Mouse (Mus musculus): Measurements from ENCODE around the gene Vmn1r126.
"Not testable (repeated sequence)": the region's sequence is repeated elsewhere in the genome, so short reads cannot be mapped to it uniquely, and the experiment has no call there.

- not testable (repeated sequence) for TF ChIP-seq CTCF (IDR thresholded peaks at IDR 0.05; ENCODE audit: low read depth); EP300 (optimal IDR thresholded peaks at IDR 0.05)
Measured at GRCm38 (mm10) chr7:21271879-21272278, 29.4 kb downstream of the Vmn1r126 start, which contains the start of gene Vmn1r125.
